Mouse (Mus musculus) limb, embryonic 15.5 days (tissue): Measurements from ENCODE around the gene Tpcn2. TPM values are rescaled to one million over a fixed set of nuclear protein-coding genes. Genes with fewer than 3 reads are reported as not detected.

ENCODE experiments used
- ATAC-seq: fragments of 200-750 bp; cut with Nextera tagmentation; 2 replicates; pipeline ENCODE4 v1.8.0; 2017; ENCODE audit warnings: low read depth, moderate TSS enrichment; ENCODE audit not compliant: insufficient number of reproducible peaks, low FRiP score, low TSS enrichment
- H3K27ac ChIP-seq: fragments of 300-500 bp; sonication (generic); 2 replicates; pipeline ENCODE4 v1.5.1; 2015; ENCODE audit warnings: moderate library complexity, mild to moderate bottlenecking, inconsistent platforms
- H3K27me3 ChIP-seq: fragments of 300-500 bp; sonication (generic); 2 replicates; pipeline ENCODE4 v1.6.1; 2015; ENCODE audit warnings: inconsistent platforms
- H3K36me3 ChIP-seq: fragments of 300-500 bp; sonication (generic); 2 replicates; pipeline ENCODE4 v1.6.1; 2015; ENCODE audit warnings: inconsistent platforms
- H3K4me1 ChIP-seq: fragments of 300-500 bp; sonication (generic); 2 replicates; pipeline ENCODE4 v1.6.1; 2015; ENCODE audit warnings: inconsistent platforms
- H3K4me2 ChIP-seq: fragments of 300-500 bp; sonication (generic); 2 replicates; pipeline ENCODE4 v1.6.1; 2015; ENCODE audit warnings: mild to moderate bottlenecking, inconsistent platforms
- H3K4me3 ChIP-seq: fragments of 300-500 bp; sonication (generic); 2 replicates; pipeline ENCODE4 v1.5.1; 2015; ENCODE audit warnings: mild to moderate bottlenecking, inconsistent platforms
- H3K9ac ChIP-seq: fragments of 300-500 bp; sonication (generic); 2 replicates; pipeline ENCODE4 v1.6.1; 2015; ENCODE audit warnings: inconsistent platforms
- H3K9me3 ChIP-seq: fragments of 300-500 bp; sonication (generic); 2 replicates; pipeline ENCODE4 v1.6.1; 2016; ENCODE audit warnings: inconsistent platforms
- WGBS: fragments of 180-500 bp; shearing (Covaris S2); methylation state at CpG from one replicate; pipeline ENCODE4 v1.1.7; 2015; 5-methylcytosine and 5-hydroxymethylcytosine counted together
- polyA plus RNA-seq: library from polyadenylated mRNA; unstranded; fragments of >200 nt; fragmentation: Nextera tagmentation; extraction: Ambion mirVana; gene quantifications from 2 replicates; pipeline ENCODE4 v1.2.1, GENCODE M21; 2015

Gene Tpcn2
- polyA plus RNA-seq, 1 experiment from 2014 or later = 10.8 TPM

DNA sequence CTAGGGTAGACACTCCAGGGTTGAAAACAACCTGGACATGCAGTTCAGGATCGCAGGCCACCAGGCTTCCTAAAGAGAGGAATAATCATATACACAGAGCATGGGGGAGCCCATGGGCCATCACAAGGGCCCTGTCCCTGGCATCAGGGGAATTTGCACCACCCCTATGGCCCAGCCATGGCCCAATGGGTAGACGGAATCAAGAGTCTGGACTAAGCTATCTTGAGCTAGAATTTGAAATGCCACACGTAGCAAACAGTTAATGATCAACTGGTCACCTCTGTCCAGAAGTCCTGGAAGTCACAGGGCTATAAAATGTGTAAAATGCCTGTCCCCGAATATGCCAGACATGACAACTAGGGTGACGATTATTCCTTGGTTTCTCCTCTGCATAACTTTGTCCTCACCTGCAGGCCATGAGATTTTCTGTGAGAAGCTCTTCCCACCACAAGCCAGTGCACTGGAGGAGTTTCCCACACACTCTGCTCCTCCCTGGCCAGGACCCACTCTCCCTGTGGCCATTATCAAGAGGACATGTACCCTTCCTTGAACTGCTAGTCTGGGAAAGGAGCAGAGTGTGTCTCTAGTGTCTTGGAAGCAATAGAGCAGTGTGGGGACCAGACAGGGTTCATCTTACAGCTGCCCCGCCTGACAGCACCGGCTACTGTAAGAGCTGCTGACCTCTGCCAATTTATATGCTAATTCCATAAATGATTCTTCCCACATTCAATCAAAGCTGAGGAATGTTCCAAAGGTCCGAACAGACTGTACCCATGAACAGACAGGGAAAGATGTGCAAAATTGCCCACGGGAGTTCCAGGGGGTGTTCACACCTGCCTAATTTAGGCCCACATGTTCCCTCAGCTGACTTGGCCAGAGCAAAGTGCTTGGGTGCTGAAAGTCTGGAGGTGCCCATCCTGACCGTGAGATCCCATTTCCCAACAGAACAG, 48.7 kb downstream of the Tpcn2 start:
- no peak for ATAC-seq
- Histone ChIP-seq H3K27me3 (no peaks in the 10 kb centered on the region), H3K27ac (no peak overlapping the region), H3K9me3 (no peaks in the 10 kb centered on the region), H3K9ac (no peak overlapping the region), H3K36me3 (no peaks in the 10 kb centered on the region), H3K4me1 (peaks cover 12% of the 10 kb centered on the region), H3K4me2 (no peak overlapping the region), H3K4me3 (no peak overlapping the region)
- 85% methylated on average over 10 of the region's 10 CpGs for WGBS

DNA sequence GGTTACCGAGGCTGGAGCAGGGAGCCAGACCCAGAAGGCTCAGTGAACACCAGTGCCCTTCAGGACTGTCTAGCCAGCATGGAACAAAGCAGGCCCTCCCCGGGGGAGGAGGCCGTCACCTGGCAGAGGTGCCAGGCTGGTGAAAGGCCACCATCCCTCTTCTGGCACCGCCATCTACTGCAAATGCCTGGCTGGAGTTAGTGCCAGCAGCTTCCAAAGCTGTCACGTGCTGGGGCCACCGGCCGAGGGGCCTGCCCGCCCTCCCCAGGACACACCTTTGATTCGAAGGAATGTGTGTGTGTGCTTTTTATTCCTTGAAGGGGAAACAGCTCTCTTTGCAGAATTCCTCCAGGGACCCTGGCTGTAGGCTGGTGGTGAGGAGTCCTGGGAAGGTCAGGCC, 52.2 kb downstream of the Tpcn2 start:
- Histone ChIP-seq H3K27ac (no peak overlapping the region), H3K9me3 (no peaks in the 10 kb centered on the region), H3K9ac (no peak overlapping the region), H3K27me3 (no peaks in the 10 kb centered on the region), H3K36me3 (no peaks in the 10 kb centered on the region), H3K4me1 (no peaks in the 10 kb centered on the region), H3K4me2 (no peak overlapping the region), H3K4me3 (no peak overlapping the region)
- WGBS = 58% methylated on average over 9 of the region's 9 CpGs
- ATAC-seq = no peak

DNA sequence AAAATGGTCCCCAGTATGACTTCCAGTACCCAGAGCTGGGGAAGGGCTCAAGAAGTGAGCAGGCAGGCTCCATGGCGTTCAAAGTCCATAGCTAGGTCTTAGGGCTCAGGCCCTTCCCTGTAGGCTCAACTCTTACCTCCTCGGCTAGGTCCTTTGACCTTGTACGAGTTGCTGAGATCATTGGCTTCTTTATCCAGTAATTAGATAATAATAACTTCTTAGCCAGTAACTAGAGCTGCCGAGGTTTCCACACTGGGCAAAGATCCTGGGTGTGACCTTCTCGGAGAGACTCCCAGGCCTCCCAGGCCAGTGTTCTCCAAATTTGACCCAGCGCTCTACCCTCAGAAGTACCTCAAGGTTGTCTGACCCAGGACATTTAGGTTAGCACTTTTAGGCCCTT, 57.2 kb downstream of the Tpcn2 start:
- Histone ChIP-seq H3K36me3 (no peaks in the 10 kb centered on the region), H3K4me3 (no peak overlapping the region), H3K4me2 (no peak overlapping the region), H3K9me3 (no peaks in the 10 kb centered on the region), H3K27ac (no peak overlapping the region), H3K4me1 (peaks cover 15% of the 10 kb centered on the region), H3K9ac (no peak overlapping the region), H3K27me3 (no peaks in the 10 kb centered on the region)
- no peak for ATAC-seq
- WGBS = 87% methylated on average over 6 of the region's 6 CpGs

DNA sequence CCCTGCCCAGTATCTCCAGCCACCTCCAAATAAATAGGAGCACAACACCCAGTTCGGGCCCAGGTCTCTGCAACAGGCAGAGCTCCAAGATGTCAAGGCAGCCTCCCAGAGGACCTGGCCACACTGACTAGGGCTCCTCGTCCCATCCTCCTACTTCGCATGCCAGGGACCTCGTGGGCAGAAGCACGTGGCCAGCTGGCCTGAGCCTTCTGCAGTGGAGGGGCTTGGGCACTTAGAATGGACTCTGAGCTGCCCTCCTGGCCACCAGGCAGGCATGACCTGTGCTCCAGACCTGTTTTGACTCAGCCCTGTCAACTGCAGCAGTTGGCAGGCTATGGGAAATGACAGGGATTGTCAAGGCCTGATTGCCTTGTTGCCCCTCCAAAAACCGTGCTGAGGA, 58.2 kb downstream of the Tpcn2 start:
- H3K4me3 ChIP-seq = no peak overlapping the region
- 81% methylated on average over 6 of the region's 6 CpGs for whole genome bisulfite sequencing
- no peaks in the 10 kb centered on the region for H3K27me3 ChIP-seq
- H3K4me2 ChIP-seq = no peak overlapping the region
- H3K36me3 ChIP-seq = no peaks in the 10 kb centered on the region
- no peak for ATAC-seq
- peaks cover 18% of the 10 kb centered on the region for H3K4me1 ChIP-seq
- H3K9ac ChIP-seq = no peak overlapping the region
- H3K9me3 ChIP-seq = no peaks in the 10 kb centered on the region
- no peak overlapping the region for H3K27ac ChIP-seq

DNA sequence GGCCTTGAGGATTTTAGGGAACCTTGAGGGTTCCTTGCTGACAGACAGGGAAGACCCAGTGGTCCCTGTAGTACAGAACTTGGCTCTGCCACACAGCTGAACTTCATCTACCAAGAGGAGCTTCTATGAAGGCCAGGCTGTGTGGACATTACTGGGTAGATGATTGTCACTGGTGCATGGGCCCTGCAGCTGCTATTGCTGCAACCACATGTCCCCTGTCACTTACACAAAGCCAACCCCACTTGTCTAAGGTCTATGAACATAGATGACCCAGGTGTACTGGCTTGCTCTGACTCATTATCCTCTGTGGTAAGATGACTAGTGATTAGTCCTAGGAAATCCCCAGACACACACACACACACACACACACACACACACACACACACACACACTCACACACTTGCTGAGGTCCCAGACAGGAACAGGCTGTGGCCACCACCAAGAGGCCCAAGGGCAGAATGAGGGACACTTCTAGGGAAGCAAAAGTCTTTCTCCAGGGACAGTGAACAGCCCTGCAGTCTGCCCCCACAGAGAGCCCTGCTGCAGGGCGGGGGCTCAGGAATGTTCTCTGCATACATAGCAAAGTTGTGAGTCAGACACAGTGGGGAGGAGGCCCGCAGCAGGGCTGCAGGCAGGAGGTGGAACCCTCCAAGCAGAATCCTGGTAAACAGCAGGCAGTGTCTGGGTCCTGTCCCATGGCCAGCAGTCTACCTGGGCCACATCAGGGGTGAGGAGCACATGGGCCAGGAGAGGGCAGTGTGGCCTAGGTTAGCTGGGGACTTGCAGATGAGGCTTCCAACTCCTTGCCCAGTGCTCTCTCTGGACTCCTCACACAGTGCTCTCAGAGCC, 61.7 kb downstream of the Tpcn2 start:
- H3K9ac ChIP-seq = no peak overlapping the region
- H3K36me3 ChIP-seq = no peaks in the 10 kb centered on the region
- no peaks in the 10 kb centered on the region for H3K27me3 ChIP-seq
- H3K27ac ChIP-seq = peak overlapping the region; percentile 81
- ATAC-seq = peak; percentile 86
- H3K4me3 ChIP-seq = no peak overlapping the region
- peaks cover 28% of the 10 kb centered on the region for H3K4me1 ChIP-seq
- WGBS = 0% methylated on average over 2 of the region's 2 CpGs
- no peaks in the 10 kb centered on the region for H3K9me3 ChIP-seq
- no peak overlapping the region for H3K4me2 ChIP-seq

DNA sequence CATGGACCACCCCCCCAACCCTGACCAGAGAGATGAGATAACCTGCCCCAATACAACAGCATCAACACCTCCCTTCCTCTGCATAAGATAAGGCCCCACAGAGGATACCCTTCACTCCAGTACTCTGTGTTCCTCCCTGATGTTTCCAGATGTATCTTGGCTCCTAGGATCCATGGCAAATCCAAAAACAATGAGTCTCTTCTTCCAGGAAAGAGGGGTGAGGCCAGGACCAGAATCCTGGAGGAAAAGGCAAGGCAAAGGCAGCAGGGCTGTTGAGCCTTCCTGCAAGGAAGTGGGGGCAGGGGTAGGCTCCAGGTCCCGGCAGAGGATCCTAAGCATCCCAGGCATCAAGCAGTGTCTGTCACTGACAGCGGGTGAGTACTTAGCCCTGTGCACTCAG, 62.5 kb downstream of the Tpcn2 start:
- WGBS = 64% methylated on average over 2 of the region's 2 CpGs
- Histone ChIP-seq H3K4me2 (no peak overlapping the region), H3K9me3 (no peaks in the 10 kb centered on the region), H3K27ac (peak overlapping the region; percentile 81), H3K4me3 (no peak overlapping the region), H3K4me1 (peaks cover 35% of the 10 kb centered on the region), H3K36me3 (no peaks in the 10 kb centered on the region), H3K9ac (no peak overlapping the region), H3K27me3 (no peaks in the 10 kb centered on the region)
- ATAC-seq = no peak

DNA sequence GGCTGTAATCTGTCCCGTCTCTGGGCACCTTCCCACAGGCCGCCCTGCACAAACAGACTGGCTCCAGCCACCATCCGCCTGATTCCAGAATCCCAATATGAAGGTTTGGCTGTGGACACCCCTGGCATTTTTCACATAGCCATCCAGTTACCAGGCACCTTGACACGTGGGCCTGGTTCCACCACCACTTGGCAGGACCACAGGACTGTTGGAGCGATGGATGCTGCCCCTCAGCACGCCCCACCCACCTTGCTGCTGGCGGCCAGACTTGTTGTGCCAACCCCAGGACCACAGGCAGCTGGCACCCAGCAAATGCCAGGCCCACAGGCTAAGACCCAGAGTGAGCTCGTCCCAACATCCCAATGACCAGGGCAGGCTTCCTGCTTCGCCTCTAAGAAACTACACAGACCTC, 64.4 kb downstream of the Tpcn2 start:
- Histone ChIP-seq H3K36me3 (no peaks in the 10 kb centered on the region), H3K4me3 (no peak overlapping the region), H3K27ac (peak overlapping the region; percentile 59; the same call in 1 of the 2 replicates), H3K4me1 (peaks cover 40% of the 10 kb centered on the region), H3K9ac (no peak overlapping the region), H3K27me3 (no peaks in the 10 kb centered on the region), H3K4me2 (no peak overlapping the region), H3K9me3 (no peaks in the 10 kb centered on the region)
- ATAC-seq = no peak
- WGBS = 79% methylated on average over 9 of the region's 9 CpGs

DNA sequence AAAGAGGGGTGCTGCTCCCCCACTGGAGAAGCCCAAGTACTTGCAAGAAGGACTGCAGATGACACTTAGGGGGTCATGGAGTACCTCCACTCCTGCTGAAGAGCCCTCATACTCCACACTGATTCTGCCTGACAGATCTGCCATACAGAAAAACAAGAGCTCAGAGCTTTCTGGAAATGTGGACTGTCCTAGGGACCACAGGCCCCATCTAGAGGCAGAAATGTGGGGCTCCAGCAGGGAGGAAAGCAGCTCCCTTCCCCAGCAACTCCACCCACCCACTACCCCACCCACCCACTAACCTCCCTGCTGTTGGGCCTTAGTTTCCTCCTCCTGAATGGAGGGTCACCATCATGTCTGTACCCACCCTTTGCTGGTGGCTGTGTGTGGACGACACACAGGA, 67.2 kb downstream of the Tpcn2 start:
- H3K9ac ChIP-seq = no peak overlapping the region
- H3K4me3 ChIP-seq = no peak overlapping the region
- no peak overlapping the region for H3K4me2 ChIP-seq
- no peak for ATAC-seq
- no peak overlapping the region for H3K27ac ChIP-seq
- H3K36me3 ChIP-seq = no peaks in the 10 kb centered on the region
- no peaks in the 10 kb centered on the region for H3K27me3 ChIP-seq
- 56% methylated on average over 1 of the region's 1 CpGs for WGBS
- H3K9me3 ChIP-seq = no peaks in the 10 kb centered on the region
- H3K4me1 ChIP-seq = peaks cover 35% of the 10 kb centered on the region

DNA sequence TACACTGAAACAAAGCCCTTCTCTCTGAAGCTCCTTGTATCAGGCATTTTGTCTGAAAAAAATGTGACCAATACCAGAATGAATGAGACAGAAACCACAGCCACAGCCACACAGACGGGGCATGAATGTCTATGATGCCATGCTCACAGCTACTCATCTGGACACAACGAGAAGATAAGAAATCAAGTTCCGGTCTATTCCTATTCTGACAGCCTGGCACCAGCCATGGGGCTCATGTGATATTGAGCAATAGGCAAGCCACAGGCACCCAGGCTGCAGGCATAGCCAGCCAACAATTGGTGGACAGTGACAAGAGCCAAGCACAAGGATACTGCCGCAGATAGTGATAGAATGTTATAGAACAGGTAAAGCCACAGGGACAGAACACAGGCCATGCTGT, 68.3 kb downstream of the Tpcn2 start:
- WGBS = 79% methylated on average over 4 of the region's 4 CpGs
- H3K27me3 ChIP-seq = no peaks in the 10 kb centered on the region
- H3K36me3 ChIP-seq = no peaks in the 10 kb centered on the region
- H3K4me1 ChIP-seq = peaks cover 41% of the 10 kb centered on the region
- no peak for ATAC-seq
- H3K9me3 ChIP-seq = no peaks in the 10 kb centered on the region
- no peak overlapping the region for H3K9ac ChIP-seq
- no peak overlapping the region for H3K27ac ChIP-seq
- no peak overlapping the region for H3K4me3 ChIP-seq
- no peak overlapping the region for H3K4me2 ChIP-seq

DNA sequence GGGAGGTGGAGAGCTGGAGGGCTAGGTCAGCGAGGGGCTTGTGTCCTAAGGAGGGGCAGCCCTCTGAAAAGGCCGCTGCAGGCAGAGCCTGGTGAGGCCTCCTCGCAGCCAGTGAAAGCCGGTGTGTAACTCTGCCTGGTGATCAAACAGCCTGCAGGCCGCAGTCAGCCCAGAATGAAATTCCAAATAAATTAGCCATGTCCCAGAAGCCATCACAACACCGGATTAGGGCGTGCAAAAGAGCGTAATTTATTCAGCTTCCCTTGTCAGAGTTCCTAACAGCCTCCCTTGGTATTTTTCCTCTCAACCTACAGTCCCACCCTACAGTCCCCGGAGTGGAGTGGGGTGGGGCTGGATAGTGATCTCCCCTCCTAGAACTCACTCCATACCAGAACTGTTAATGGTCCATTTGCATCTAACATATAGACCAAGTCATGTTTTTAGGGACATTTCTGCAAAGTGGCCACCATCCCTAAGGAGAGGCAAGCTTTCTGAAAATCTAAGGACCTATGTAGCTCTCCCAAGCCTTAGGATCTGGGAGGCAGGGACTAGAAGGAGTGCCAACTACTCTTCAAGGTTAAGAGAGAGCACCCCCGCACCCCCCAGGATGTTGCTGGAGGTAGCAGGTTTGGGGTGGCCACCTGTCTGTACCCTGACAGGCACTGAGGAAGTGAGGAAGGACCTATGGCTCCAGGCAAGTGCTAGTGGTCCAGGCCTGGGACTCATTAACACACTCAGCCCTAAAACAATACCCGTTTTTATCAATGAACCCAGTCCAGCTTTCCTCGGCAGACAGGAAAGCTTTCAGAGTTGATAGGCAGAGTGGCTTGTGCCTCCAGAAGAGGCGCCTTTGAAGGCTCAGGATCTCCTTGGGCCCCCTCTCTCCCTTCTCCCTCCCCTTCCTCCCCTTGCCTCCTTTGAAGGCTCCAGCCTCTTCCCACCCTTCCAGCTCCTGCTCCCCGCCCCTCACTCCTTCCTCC, 71.8 kb downstream of the Tpcn2 start:
- peak overlapping the region; percentile 84 for H3K27ac ChIP-seq
- ATAC-seq = 0 out of 2 replicates have a peak, but pooled peaks have one; percentile 22
- H3K36me3 ChIP-seq = no peaks in the 10 kb centered on the region
- H3K4me3 ChIP-seq = no peak overlapping the region
- H3K4me2 ChIP-seq = no peak overlapping the region
- H3K9ac ChIP-seq = no peak overlapping the region
- H3K27me3 ChIP-seq = no peaks in the 10 kb centered on the region
- no peaks in the 10 kb centered on the region for H3K9me3 ChIP-seq
- 19% methylated on average over 14 of the region's 14 CpGs for WGBS
- H3K4me1 ChIP-seq = peaks cover 40% of the 10 kb centered on the region

DNA sequence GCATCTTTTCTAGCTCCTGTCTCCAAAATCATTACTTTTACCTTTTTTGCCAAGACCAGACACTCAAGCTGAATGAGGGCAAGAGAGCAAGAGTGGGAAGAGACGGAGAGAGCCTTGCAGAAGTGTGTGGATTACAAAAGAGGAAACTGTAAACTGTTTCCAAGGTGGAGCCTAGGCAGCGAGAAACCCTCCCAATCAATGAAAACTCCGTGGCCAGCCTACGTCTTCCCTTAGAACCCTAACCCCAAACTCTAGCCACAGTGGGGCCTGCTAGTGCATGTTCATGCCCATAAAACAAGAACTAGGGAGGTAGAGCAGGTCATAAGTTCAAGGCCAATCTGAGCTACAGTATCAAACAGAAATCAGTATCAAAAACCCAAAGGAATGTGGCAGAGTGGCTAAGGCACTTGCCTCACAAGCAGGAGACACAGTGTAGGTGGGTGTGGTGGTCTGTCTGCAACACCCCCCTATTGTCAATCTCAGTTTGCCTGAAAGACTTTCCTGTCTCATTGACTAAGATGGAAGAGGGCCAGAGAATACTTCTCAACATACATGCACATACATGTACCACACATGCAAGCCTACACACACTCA, 73.2 kb downstream of the Tpcn2 start:
- H3K36me3 ChIP-seq = no peaks in the 10 kb centered on the region
- no peak overlapping the region for H3K9ac ChIP-seq
- no peak for ATAC-seq
- no peak overlapping the region for H3K4me2 ChIP-seq
- H3K9me3 ChIP-seq = no peaks in the 10 kb centered on the region
- no peak overlapping the region for H3K4me3 ChIP-seq
- no peaks in the 10 kb centered on the region for H3K27me3 ChIP-seq
- peaks cover 43% of the 10 kb centered on the region for H3K4me1 ChIP-seq
- H3K27ac ChIP-seq = no peak overlapping the region
- WGBS = 47% methylated on average over 4 of the region's 4 CpGs
